Mouse (Mus musculus): Measurements from ENCODE around the gene Spsb1.

Gene Spsb1

DNA sequence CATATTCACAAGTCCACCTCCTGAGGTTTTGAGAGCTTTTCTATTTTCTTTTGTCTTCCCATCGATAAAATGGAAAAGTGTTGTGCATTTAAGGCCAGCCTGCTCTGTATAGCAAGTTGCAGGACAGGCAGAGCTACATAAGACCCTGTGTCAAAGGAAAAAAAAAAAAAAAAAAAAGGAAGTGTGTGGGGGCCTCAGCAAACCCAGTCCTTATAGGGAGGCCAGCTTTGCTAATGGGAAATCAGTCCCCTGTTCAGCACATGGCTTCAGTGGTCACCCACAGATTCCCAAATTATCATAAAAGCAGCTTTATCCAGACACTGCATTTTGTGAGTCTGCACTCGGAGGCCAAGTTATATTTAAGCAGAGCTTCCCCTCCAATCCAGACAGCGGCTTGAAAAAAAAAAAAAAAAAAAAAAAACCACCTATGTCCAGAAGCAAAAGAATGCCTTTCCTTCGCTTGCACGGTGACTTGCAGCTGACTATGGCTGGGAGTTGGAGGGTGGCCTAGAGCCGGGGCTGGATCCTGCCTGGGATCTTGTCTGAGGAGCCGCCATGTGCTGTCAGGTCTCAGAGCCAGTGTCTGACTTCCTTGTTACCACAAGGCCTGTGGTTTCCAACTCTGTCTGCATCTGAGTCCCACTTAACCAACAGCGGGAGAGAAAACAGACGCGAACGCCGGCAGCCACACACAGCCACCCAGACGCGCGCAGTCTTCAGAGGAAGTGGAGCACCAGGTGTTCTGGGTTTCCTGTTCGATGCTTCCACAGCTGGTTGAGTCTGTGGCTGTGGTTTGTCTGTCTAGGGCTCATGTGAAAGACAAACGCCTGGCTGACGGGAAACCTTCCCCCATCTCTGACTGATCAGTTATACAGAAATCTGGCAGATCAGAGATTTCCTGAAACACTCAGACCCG is 98.7 kb downstream of the Spsb1 start:
- in situ Hi-C loops (cut with MboI) = no loop called here

DNA sequence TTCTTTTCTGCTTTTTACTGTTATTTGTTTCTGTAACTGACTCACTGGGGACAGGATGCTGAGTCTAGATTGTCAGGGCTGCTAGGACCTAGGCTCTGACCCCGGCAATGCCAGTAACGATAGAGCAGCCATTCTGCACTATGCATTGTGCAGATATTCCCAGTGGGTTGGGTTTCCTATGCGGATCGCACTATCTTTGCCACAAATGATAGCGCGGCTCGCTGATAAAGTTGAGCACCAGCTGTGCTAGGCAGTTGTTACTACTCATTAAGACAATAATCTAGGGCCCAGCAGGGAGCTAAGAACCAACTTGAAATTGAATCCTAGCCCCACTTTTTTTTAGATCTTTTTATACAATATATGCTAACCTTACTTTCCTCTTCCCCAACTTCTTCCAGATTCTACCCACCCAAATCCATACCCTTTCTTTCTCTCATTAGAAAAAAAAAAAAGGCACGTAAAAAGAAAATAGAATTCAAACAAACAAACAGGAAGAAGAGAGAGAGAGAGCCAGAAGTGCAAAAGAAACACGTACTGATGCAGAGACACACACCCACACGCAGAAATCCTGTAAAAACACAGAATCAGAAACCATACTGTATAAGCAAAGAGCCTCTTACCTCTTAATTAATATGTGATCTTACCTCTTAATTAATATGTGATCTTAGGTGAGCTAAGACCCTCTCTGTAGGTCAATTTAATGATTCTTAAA is 99.5 kb downstream of the Spsb1 start:
- in situ Hi-C loops (cut with MboI) = no loop called here

DNA sequence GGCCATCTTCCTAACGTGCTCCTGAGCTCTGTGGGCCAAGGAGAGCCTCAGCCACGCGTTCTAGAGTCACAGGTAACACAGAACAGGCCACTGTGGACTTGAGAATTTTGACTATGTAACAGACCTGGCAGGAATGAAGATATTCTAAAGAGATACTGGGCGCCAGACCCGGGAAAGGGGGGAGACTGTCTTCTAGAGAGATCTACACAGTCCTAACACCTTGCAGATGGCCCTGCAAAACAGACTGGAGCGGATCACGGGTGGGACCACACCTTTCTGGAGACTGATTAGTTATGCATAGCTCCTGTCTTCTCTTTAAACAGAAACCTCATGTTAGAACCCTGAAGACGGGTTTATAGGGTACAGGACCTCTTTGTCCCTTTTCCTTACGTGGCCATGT is 100.1 kb downstream of the Spsb1 start:
- in situ Hi-C loops (cut with MboI) = no loop called here

GRCm38 (mm10) chr4:149854301-149854708 is 100.5 kb downstream of the Spsb1 start:
- in situ Hi-C loops (cut with MboI) = no loop called here

GRCm38 (mm10) chr4:149853698-149854284 is 101.1 kb downstream of the Spsb1 start:
- in situ Hi-C loops (cut with MboI) = no loop called here

- in situ Hi-C loops (cut with MboI) = no loop called here
Measured at GRCm38 (mm10) chr4:149851554-149851953, 103.3 kb downstream of the Spsb1 start.

- in situ Hi-C loops (cut with MboI) = no loop called here
Measured at GRCm38 (mm10) chr4:149850674-149851073, 104.2 kb downstream of the Spsb1 start.

DNA sequence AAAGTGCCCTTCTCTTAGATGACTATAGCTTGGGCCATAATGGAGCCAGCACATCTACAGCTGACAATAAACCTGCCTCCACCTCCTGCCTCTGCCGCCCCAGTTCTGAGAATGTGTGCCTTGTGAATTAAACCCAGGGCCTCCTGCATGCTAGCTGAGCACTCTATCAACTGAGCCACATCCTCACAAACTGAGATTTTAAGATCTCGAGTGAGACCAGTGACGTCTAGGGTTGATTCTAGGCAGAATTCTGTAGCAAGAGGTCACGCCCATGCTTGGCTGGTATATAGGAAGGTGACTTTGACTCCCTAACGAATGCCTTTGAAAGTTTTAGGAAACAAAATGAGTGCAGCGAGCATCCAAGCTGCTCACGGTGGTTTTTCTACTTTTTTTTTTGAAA is 104.8 kb downstream of the Spsb1 start:
- in situ Hi-C loops (cut with MboI) = no loop called here

GRCm38 (mm10) chr4:149849035-149849434 is 105.8 kb downstream of the Spsb1 start:
- in situ Hi-C loops (cut with MboI) = no loop called here

DNA sequence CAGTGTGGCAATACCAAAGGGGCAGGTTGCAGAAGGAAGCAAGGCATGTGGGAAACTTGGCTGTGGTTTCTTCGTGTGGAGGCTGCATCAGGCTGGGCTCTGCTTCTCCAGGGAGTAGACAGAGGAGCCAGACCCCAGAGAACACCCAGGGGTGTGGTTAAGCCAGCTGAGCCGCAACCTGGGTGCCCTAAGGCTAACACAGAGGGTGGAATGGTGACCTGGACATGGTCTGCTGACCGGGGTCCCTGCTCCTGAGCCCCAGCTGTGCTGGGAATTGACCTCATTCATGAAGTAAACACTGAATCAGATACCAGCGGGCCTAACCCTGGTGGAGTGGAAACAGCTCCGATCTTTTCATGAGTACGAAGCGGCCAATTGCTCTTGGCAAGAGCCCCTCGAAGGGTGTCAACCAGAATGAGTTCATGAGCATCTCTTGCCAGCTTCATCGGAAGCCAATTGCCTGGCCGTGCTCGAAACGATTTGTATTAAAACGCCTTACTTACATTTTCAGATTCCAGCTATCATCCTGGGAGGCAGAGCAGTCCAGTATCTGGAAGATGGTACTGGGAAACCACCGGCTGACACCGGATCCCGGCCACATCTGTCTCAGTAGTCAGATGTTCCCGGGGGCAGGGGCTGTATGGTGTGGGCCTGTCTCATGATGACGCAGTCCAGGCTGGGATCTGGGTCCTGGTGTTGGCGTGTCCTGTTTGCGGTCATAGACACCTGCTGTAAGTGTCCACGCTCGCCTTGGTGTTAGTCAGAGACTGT is 107.8 kb downstream of the Spsb1 start:
- in situ Hi-C loops (cut with MboI) = no loop called here

Data from mature B cell (primary cell).